Mouse (Mus musculus): ENCODE measurements at regions not wholly inside any gene's neighbourhood (a gene's known extent, or its start where the extent isn't known, plus 50 kb on each side); places are given as distances from the start of the nearest gene placed in this dataset.

DNA sequence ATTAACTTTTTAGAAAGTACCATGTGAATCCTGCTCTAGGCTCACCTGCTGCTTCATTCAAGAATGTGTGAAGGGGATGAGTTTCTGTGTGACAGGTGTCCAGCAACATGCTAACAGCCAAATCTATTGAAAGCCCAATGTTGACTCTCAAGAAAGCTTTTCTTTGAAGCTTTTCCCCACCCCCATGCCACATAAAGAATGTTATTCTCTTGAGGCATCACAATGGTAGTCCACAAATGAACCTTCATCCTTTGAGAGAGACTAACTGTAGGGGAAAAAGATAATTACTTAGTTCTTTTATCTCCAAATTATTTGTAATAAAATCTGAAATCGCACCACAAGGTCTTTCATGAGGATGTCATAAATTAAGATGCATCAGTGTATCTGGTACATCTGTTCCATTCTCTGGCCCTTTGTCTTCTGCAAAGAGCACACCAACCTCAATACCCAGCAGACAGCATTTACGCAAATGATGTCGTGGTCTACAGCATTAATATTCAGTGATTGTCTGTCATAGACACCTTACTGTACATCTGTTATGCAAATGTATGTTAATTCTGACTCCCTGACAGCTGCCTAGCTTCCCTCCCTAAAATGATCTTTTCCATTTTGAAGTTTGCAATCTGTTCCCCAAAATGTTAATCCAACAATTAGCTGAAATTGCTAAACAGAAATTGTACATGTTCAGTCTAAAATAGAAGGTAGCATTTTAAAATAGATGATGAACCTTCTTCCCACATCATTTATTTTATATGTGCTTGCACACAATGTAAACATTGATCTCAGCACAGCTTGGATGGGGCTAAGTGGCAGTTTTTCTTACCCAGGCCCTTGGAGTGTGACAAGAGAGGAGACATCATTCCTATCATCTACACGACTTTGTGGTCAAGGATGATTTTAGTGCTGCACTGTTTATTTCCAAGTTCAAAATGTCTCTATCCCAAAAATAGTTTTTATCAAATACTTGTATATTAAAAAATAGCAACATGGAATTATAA, 455.7 kb downstream of the Gm16223 start:
- TF ChIP-seq CTCF (conservative IDR thresholded peaks at IDR 0.05; ENCODE audit: low read length) (no peak), NANOG (IDR thresholded peaks at IDR 0.05; ENCODE audit: borderline replicate concordance, low read length) (no peak), POU5F1 (IDR thresholded peaks at IDR 0.05; ENCODE audit: borderline replicate concordance, low read length) (no peak)
